Mouse (Mus musculus): ENCODE data around the gene Slc16a11. TPM values are rescaled to one million over a fixed set of nuclear protein-coding genes. Genes with fewer than 3 reads are reported as not detected.

The Slc16a11 gene
- total and polyA plus RNA-seq, 3 experiments = 0.34 to 9.6 (median 0.52) TPM

GRCm38 (mm10) chr11:70239541-70240279, 27.2 kb downstream of the Slc16a11 start, which contains the start of the genes Gm21988 and Rnasek:
Gm21988 (minus strand) TSS chr11:70239830.
Rnasek (minus strand) TSS chr11:70239842.
- TF ChIP-seq POLR2A (IDR thresholded peaks at IDR 0.05; ENCODE audit: insufficient read depth, low read depth, low read length) (peak; percentile 89), CTCF (IDR thresholded peaks at IDR 0.05) (no peak), EP300 (IDR thresholded peaks at IDR 0.05; ENCODE audit: insufficient read depth, low read depth, low read length) (peak; percentile 47; the same call in 1 of the 2 replicates)
- H3K4me3 ChIP-seq = peak within 1 kb of the TSS; percentile 96
- H3K9ac ChIP-seq (ENCODE audit: low read depth, low read length) = peak within 1 kb of the TSS; percentile 89
- no peaks in the 10 kb centered on the region for H3K27me3 ChIP-seq (ENCODE audit: control insufficient read depth, insufficient read depth, low read length)
- H3K27ac ChIP-seq = peak within 1 kb of the TSS; percentile 97
- WGBS = under 1% methylated on average over 35 of the region's 35 CpGs
- intact Hi-C loops (cut with DNase I) = no loop called here
- H3K4me1 ChIP-seq (ENCODE audit: control insufficient read depth, insufficient read depth, low read length) = peaks cover 3% of the 10 kb centered on the region
- DNase-seq = peak; percentile 87
- H3K79me2 ChIP-seq (replicated peaks; ENCODE audit: control insufficient read depth, insufficient read depth, low read length) = no peaks in the 10 kb centered on the region
- no peaks in the 10 kb centered on the region for H3K36me3 ChIP-seq (ENCODE audit: control insufficient read depth, insufficient read depth, low read length)

GRCm38 (mm10) chr11:70242591-70242990, 30.0 kb downstream of the Slc16a11 start:
- no peaks in the 10 kb centered on the region; the same call in 1 of the 2 replicates for H3K4me1 ChIP-seq (ENCODE audit: control insufficient read depth, insufficient read depth, low read length)
- H3K4me3 ChIP-seq = no peak overlapping the region
- DNase-seq = no peak
- no peak overlapping the region for H3K27ac ChIP-seq
- H3K36me3 ChIP-seq (ENCODE audit: control insufficient read depth, insufficient read depth, low read length) = no peaks in the 10 kb centered on the region
- H3K9ac ChIP-seq (ENCODE audit: low read depth, low read length) = no peak overlapping the region
- no peaks in the 10 kb centered on the region for H3K27me3 ChIP-seq (ENCODE audit: control insufficient read depth, insufficient read depth, low read length)
- TF ChIP-seq EP300 (IDR thresholded peaks at IDR 0.05; ENCODE audit: insufficient read depth, low read depth, low read length) = no peak
- TF ChIP-seq CTCF (IDR thresholded peaks at IDR 0.05) = no peak
- no peak for TF ChIP-seq POLR2A (IDR thresholded peaks at IDR 0.05; ENCODE audit: insufficient read depth, low read depth, low read length)
- H3K79me2 ChIP-seq (replicated peaks; ENCODE audit: control insufficient read depth, insufficient read depth, low read length) = no peaks in the 10 kb centered on the region
- 73% methylated on average over 11 of the region's 11 CpGs for WGBS
- intact Hi-C loops (cut with DNase I) = no loop called here

- intact Hi-C loops (cut with DNase I) = no loop called here
- no peak overlapping the region for H3K27ac ChIP-seq
- no peaks in the 10 kb centered on the region for H3K27me3 ChIP-seq (ENCODE audit: control insufficient read depth, insufficient read depth, low read length)
- H3K4me1 ChIP-seq (ENCODE audit: control insufficient read depth, insufficient read depth, low read length) = no peaks in the 10 kb centered on the region
- TF ChIP-seq POLR2A (IDR thresholded peaks at IDR 0.05; ENCODE audit: insufficient read depth, low read depth, low read length) = no peak
- peak; percentile 94 for TF ChIP-seq CTCF (IDR thresholded peaks at IDR 0.05)
- peak; percentile 44 to 53 for DNase-seq
- no peaks in the 10 kb centered on the region for H3K36me3 ChIP-seq (ENCODE audit: control insufficient read depth, insufficient read depth, low read length)
- WGBS = 45% methylated on average over 9 of the region's 9 CpGs
- no peaks in the 10 kb centered on the region for H3K79me2 ChIP-seq (replicated peaks; ENCODE audit: control insufficient read depth, insufficient read depth, low read length)
- no peak overlapping the region for H3K9ac ChIP-seq (ENCODE audit: low read depth, low read length)
- no peak overlapping the region for H3K4me3 ChIP-seq
Measured at GRCm38 (mm10) chr11:70247136-70247845, 34.7 kb downstream of the Slc16a11 start.

GRCm38 (mm10) chr11:70250150-70250549, 37.6 kb downstream of the Slc16a11 start:
- peaks cover 2% of the 10 kb centered on the region; the same call in 1 of the 2 replicates for H3K4me1 ChIP-seq (ENCODE audit: control insufficient read depth, insufficient read depth, low read length)
- H3K79me2 ChIP-seq (replicated peaks; ENCODE audit: control insufficient read depth, insufficient read depth, low read length) = no peaks in the 10 kb centered on the region
- H3K27me3 ChIP-seq (ENCODE audit: control insufficient read depth, insufficient read depth, low read length) = 0 out of 2 replicates have a peak, but pooled peaks cover 1% of the 10 kb centered on the region
- intact Hi-C loops (cut with DNase I) = no loop called here
- 50% methylated on average over 11 of the region's 11 CpGs for WGBS
- H3K27ac ChIP-seq = no peak overlapping the region
- no peak for TF ChIP-seq POLR2A (IDR thresholded peaks at IDR 0.05; ENCODE audit: insufficient read depth, low read depth, low read length)
- TF ChIP-seq CTCF (IDR thresholded peaks at IDR 0.05) = no peak
- no peak for TF ChIP-seq EP300 (IDR thresholded peaks at IDR 0.05; ENCODE audit: insufficient read depth, low read depth, low read length)
- H3K9ac ChIP-seq (ENCODE audit: low read depth, low read length) = no peak overlapping the region
- H3K36me3 ChIP-seq (ENCODE audit: control insufficient read depth, insufficient read depth, low read length) = no peaks in the 10 kb centered on the region
- no peak overlapping the region for H3K4me3 ChIP-seq
- DNase-seq = no peak

- H3K4me1 ChIP-seq (ENCODE audit: control insufficient read depth, insufficient read depth, low read length) = peaks cover 2% of the 10 kb centered on the region; the same call in 1 of the 2 replicates
- H3K4me3 ChIP-seq = no peak overlapping the region
- 0 out of 2 replicates have a peak, but pooled peaks cover 1% of the 10 kb centered on the region for H3K27me3 ChIP-seq (ENCODE audit: control insufficient read depth, insufficient read depth, low read length)
- H3K79me2 ChIP-seq (replicated peaks; ENCODE audit: control insufficient read depth, insufficient read depth, low read length) = no peaks in the 10 kb centered on the region
- 50% methylated on average over 8 of the region's 8 CpGs for WGBS
- no peak overlapping the region for H3K27ac ChIP-seq
- no peak for DNase-seq
- no peak overlapping the region for H3K9ac ChIP-seq (ENCODE audit: low read depth, low read length)
- intact Hi-C loops (cut with DNase I) = no loop called here
- TF ChIP-seq CTCF (IDR thresholded peaks at IDR 0.05) = no peak
- no peak for TF ChIP-seq EP300 (IDR thresholded peaks at IDR 0.05; ENCODE audit: insufficient read depth, low read depth, low read length)
- TF ChIP-seq POLR2A (IDR thresholded peaks at IDR 0.05; ENCODE audit: insufficient read depth, low read depth, low read length) = no peak
- no peaks in the 10 kb centered on the region for H3K36me3 ChIP-seq (ENCODE audit: control insufficient read depth, insufficient read depth, low read length)
Measured at GRCm38 (mm10) chr11:70251853-70252252, 39.3 kb downstream of the Slc16a11 start.

All from heart, adult 2 months (tissue).